Mouse (Mus musculus): ENCODE data around the gene H2afy. TPM values are rescaled to one million over a fixed set of nuclear protein-coding genes. Genes with fewer than 3 reads are reported as not detected.

The H2afy gene
- total and polyA plus RNA-seq, 2 experiments from 2014 or later = 169 to 181 TPM

DNA sequence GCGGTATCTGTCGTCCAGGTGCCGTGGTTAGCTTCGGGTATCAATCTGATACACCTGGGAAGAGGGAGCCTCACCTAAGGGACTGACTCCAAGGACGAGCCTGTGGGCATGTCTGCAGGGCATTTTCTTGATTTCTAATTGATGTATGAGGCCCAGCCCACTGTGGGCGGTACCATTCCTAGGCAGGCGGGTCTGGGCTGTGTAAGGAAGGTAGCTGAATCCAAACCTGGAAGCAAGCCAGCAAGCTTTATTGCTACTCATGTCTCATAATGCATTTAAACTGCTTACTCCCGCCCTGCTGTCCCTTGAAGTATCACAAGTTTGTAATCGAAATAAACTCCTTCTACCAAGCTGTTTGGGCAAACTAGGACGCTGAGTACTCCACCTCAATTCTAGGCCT lies 10.5 kb downstream of the H2afy start:
- no peak for ATAC-seq
- Histone ChIP-seq H3K4me1 (ENCODE audit: insufficient read depth) (no peaks in the 10 kb centered on the region), H3K36me3 (ENCODE audit: insufficient read depth) (peaks cover 66% of the 10 kb centered on the region)

GRCm38 (mm10) chr13:56123075-56123474 lies 13.1 kb downstream of the H2afy start:
- Histone ChIP-seq H3K36me3 (ENCODE audit: insufficient read depth) (peaks cover 77% of the 10 kb centered on the region), H3K4me1 (ENCODE audit: insufficient read depth) (no peaks in the 10 kb centered on the region)
- ATAC-seq = no peak

More for the DNA sequence above, 10.5 kb downstream of the H2afy start:
- Histone ChIP-seq H3K9me3 (ENCODE audit: low read length) (no peaks in the 10 kb centered on the region), H3K27me3 (ENCODE audit: insufficient read depth, low read length) (no peaks in the 10 kb centered on the region), H3K4me2 (ENCODE audit: low read depth) (no peak overlapping the region), H3K9ac (no peak overlapping the region), H3K27ac (ENCODE audit: low read depth, low read length) (no peak overlapping the region), H3K4me3 (ENCODE audit: low read depth, low read length) (no peak overlapping the region)
- no peak for DNase-seq
- no peak for TF ChIP-seq CTCF (IDR thresholded peaks at IDR 0.05; ENCODE audit: low read depth)
- WGBS = 93% methylated on average over 10 of the region's 10 CpGs

GRCm38 (mm10) chr13:56117991-56118765 lies 18.0 kb downstream of the H2afy start:
- Histone ChIP-seq H3K36me3 (ENCODE audit: insufficient read depth) (peaks cover 34% of the 10 kb centered on the region), H3K27me3 (ENCODE audit: insufficient read depth, low read length) (no peaks in the 10 kb centered on the region), H3K4me1 (ENCODE audit: insufficient read depth) (no peaks in the 10 kb centered on the region), H3K4me3 (ENCODE audit: low read depth, low read length) (no peak overlapping the region), H3K9ac (no peak overlapping the region), H3K4me2 (ENCODE audit: low read depth) (no peak overlapping the region), H3K27ac (ENCODE audit: low read depth, low read length) (no peak overlapping the region), H3K9me3 (ENCODE audit: low read length) (no peaks in the 10 kb centered on the region)
- WGBS = 78% methylated on average over 9 of the region's 9 CpGs
- no peak for ATAC-seq
- no peak for DNase-seq
- no peak for TF ChIP-seq CTCF (IDR thresholded peaks at IDR 0.05; ENCODE audit: low read depth)

More at GRCm38 (mm10) chr13:56123075-56123474, 13.1 kb downstream of the H2afy start:
- no peak for DNase-seq
- H3K4me2 ChIP-seq (ENCODE audit: low read depth) = no peak overlapping the region
- H3K9me3 ChIP-seq (ENCODE audit: low read length) = no peaks in the 10 kb centered on the region
- no peak overlapping the region for H3K9ac ChIP-seq
- no peak overlapping the region for H3K4me3 ChIP-seq (ENCODE audit: low read depth, low read length)
- no peak overlapping the region for H3K27ac ChIP-seq (ENCODE audit: low read depth, low read length)
- no peaks in the 10 kb centered on the region for H3K27me3 ChIP-seq (ENCODE audit: insufficient read depth, low read length)
- TF ChIP-seq CTCF (IDR thresholded peaks at IDR 0.05; ENCODE audit: low read depth) = no peak
- WGBS = 96% methylated on average over 5 of the region's 5 CpGs

- no peaks in the 10 kb centered on the region for H3K9me3 ChIP-seq (ENCODE audit: low read length)
- H3K4me2 ChIP-seq (ENCODE audit: low read depth) = no peak overlapping the region
- H3K4me1 ChIP-seq (ENCODE audit: insufficient read depth) = peaks cover 5% of the 10 kb centered on the region; the same call in 1 of the 2 replicates
- H3K27me3 ChIP-seq (ENCODE audit: insufficient read depth, low read length) = no peaks in the 10 kb centered on the region
- no peak for ATAC-seq
- no peak overlapping the region for H3K9ac ChIP-seq
- peaks cover 21% of the 10 kb centered on the region; the same call in 1 of the 2 replicates for H3K36me3 ChIP-seq (ENCODE audit: insufficient read depth)
- 0 out of 2 replicates have a peak overlapping the region, but pooled peaks have one; percentile 29 for H3K27ac ChIP-seq (ENCODE audit: low read depth, low read length)
- WGBS = 53% methylated on average over 3 of the region's 3 CpGs
- TF ChIP-seq CTCF (IDR thresholded peaks at IDR 0.05; ENCODE audit: low read depth) = no peak
- DNase-seq = no peak
- H3K4me3 ChIP-seq (ENCODE audit: low read depth, low read length) = no peak overlapping the region
Measured at GRCm38 (mm10) chr13:56115906-56116305, 20.3 kb downstream of the H2afy start.

DNA sequence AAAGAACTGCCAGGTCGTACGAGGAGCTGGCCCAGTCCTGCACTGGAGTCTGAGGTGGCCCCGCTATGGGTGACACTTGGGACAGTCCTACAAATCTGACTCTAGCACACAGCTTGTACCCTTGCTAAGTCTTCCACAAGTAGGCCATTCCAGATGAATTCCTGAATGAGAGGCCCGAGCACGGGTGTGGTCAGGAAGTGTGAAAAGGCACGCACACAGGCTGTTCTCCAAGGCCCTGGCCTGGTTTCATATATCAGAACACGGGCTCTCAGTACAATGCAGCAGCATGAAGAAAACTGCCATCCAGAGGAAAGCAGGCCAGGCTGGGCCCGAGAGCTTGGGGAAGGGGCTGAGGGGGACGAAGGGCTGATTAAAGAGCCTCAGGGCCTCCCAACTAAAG lies 20.8 kb downstream of the H2afy start:
- Histone ChIP-seq H3K9me3 (ENCODE audit: low read length) (no peaks in the 10 kb centered on the region), H3K27ac (ENCODE audit: low read depth, low read length) (no peak overlapping the region), H3K4me1 (ENCODE audit: insufficient read depth) (peaks cover 5% of the 10 kb centered on the region; the same call in 1 of the 2 replicates), H3K4me2 (ENCODE audit: low read depth) (no peak overlapping the region), H3K9ac (no peak overlapping the region), H3K4me3 (ENCODE audit: low read depth, low read length) (no peak overlapping the region), H3K27me3 (ENCODE audit: insufficient read depth, low read length) (no peaks in the 10 kb centered on the region), H3K36me3 (ENCODE audit: insufficient read depth) (peaks cover 19% of the 10 kb centered on the region; the same call in 1 of the 2 replicates)
- WGBS = 59% methylated on average over 9 of the region's 9 CpGs
- DNase-seq (no peak), ATAC-seq (no peak)
- TF ChIP-seq CTCF (IDR thresholded peaks at IDR 0.05; ENCODE audit: low read depth) = no peak

- H3K4me2 ChIP-seq (ENCODE audit: low read depth) = no peak overlapping the region
- H3K4me1 ChIP-seq (ENCODE audit: insufficient read depth) = peaks cover 9% of the 10 kb centered on the region; the same call in 1 of the 2 replicates
- no peak overlapping the region for H3K9ac ChIP-seq
- no peaks in the 10 kb centered on the region for H3K27me3 ChIP-seq (ENCODE audit: insufficient read depth, low read length)
- ATAC-seq = peak; percentile 23; the same call in 1 of the 2 replicates
- no peaks in the 10 kb centered on the region for H3K9me3 ChIP-seq (ENCODE audit: low read length)
- no peak for DNase-seq
- H3K4me3 ChIP-seq (ENCODE audit: low read depth, low read length) = no peak overlapping the region
- peaks cover 9% of the 10 kb centered on the region; the same call in 1 of the 2 replicates for H3K36me3 ChIP-seq (ENCODE audit: insufficient read depth)
- WGBS = 68% methylated on average over 19 of the region's 19 CpGs
- no peak for TF ChIP-seq CTCF (IDR thresholded peaks at IDR 0.05; ENCODE audit: low read depth)
- H3K27ac ChIP-seq (ENCODE audit: low read depth, low read length) = no peak overlapping the region
Measured at GRCm38 (mm10) chr13:56113431-56114248, 22.5 kb downstream of the H2afy start.

Measured in forebrain, postnatal 0 days (tissue).